Mouse (Mus musculus): Measurements from ENCODE around the gene Lim2.

The Lim2 gene

DNA sequence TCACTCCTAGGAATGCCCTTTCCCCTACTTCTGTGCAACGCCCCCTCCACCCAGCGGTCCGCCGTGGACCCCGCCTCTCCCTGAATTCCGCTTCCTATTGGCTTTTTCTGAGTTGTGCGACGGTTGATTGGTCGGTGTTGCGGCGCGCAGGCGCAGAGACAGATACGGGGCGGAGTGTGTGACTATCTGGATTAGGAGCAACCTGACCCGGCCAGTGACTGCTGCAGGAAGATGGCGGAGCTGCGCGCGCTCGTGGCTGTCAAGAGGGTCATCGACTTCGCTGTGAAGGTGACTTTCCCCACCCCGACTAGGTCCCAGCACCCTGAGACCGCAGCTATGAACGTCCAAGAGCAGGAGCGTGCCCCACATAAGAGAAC lies 16.4 kb downstream of the Lim2 start, which contains the start of the genes Etfb and Gm45233:
Gene Etfb (plus strand): TSS at position 167 of the 377 bp plus-strand sequence.
Gene Gm45233 (plus strand): TSS at position 212 of the 377 bp plus-strand sequence.
- DNase-seq (ENCODE audit: low spot score in 2 of 2): peak; percentile 86 to 95

DNA sequence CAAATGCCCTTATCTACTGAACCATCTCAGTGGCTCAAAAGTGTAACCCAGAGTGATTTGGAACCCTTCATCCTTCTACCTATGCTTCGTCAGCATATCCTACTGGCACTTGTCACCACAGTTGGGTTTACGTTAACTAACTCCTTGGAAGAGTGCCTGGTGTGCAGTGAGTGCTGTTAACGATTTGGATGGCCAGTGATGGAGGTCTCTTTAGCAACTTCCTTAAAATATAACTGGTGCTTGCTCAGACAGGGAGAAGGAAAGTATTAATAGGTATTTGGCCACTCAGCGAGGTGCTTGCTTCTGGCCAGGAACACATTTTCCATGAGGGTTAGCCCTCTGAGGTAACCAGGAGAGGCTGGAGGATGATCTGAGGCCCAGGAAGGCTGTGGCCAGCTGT lies 20.3 kb downstream of the Lim2 start:
- DNase-seq (ENCODE audit: low spot score in 2 of 2): no peak

DNA sequence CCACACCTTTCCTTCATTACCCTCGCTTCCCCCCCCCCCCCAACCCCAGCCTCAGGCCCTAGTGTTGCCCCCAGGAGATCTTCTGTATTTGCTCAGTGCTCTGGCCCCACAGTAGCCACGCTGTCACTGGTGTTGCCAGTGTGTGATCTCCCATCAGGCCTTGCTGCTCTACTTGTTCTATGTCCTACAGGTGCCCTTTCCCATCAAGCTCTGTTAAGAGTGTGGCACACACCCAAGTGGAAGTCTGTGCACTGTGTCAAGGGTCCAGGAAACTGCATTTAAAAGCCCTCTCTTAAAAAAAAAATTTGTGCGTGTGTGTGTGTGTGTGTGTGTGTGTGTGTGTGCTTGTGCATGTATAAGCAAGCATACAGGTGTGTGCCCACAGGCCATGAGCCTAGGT lies 20.8 kb downstream of the Lim2 start:
- DNase-seq (ENCODE audit: low spot score in 2 of 2): no peak

DNA sequence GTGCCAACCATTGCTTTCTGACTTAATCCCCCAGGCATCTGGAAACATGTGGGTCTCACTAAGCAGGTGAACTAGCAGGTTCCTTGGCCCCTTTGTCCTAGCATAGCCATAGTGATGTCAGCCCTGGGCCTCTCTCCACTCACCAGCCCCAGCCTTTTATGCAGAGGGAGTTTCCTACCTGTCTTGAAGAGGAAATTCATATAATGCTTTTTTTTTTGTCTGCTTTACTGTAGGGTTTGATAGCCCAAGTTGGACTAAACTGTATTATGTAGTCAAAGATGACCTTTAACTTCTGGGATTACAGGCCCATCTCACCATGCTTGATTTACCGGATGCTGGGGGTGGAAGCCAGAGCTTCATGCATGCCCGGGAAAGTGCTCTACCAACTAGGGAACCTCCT lies 22.3 kb downstream of the Lim2 start:
- no peak for DNase-seq (ENCODE audit: low spot score in 2 of 2)

DNA sequence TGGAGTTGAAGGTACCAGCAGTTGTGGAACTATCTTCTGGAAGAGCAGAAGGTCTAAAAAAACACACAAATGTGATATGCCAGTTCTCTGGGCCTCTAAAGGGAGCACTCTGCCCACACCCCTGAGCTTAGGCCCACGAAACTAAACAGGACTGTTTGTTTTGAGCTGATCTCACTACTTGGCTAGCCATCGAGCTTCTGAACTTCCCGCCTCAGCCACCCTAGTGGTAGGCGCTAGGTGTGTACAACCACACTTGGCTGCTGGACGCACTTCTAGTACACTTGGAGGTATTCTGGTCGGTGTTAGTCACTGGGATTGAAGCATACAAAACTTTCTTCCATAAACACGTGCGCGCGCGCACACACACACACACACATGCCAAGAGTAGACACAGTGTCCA lies 24.3 kb downstream of the Lim2 start:
- no peak for DNase-seq (ENCODE audit: low spot score in 2 of 2)

DNA sequence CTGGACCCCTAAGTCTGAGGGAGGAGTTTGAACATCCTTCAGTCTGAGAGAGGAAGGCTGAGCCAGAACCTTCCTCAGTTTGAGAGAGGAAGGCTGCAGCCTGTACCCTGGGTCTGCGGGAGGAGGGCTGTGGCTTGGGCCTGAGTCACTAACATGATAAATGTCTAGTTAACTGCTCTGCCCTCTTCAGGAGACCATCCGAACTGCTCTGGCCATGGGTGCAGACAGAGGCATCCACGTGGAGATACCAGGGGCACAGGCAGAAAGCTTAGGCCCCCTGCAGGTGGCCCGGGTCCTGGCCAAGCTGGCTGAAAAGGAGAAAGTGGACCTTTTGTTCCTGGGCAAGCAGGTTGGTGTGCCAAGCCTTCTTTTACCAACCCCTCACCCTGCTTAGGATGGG lies 25.1 kb downstream of the Lim2 start:
- DNase-seq (ENCODE audit: low spot score in 2 of 2): no peak

DNA sequence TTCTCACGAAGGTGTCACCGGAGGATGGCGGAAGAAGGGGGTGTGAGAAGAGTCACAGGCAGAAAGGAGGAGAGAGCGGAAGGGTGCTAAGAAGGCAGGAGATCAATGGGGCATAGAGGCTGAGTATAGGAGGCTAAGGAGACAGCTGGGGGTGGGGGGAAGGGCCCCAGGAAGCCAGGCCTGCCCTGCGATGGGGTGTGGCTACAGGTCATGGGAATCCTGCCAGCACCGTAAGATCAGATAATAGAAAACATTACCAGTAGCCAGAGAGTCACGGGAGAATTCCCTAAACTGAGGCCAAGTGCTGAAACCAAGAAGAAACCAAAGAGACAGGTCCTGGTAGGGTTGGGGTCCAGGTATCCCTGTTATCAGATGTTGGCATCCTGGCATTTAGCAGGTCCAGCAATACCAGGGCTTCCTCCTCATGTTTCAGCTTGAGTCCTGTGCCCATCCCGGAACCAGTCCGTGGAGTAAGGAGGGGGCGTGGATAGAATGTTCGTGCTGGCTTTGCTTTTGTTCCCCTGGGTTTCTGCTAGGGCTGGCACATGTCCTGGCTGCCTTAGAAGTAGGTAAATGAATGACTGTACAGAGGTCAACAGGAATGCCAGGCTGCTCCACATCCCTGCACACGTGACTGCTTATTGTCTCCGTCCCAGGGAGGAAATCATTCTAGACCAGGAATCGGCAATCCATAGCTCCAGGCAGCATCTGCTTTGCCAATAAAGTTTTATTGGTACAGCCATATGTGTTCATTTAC lies 26.3 kb downstream of the Lim2 start:
- DNase-seq (ENCODE audit: low spot score in 2 of 2): peak in 1 of 2 experiments; percentile 25

DNA sequence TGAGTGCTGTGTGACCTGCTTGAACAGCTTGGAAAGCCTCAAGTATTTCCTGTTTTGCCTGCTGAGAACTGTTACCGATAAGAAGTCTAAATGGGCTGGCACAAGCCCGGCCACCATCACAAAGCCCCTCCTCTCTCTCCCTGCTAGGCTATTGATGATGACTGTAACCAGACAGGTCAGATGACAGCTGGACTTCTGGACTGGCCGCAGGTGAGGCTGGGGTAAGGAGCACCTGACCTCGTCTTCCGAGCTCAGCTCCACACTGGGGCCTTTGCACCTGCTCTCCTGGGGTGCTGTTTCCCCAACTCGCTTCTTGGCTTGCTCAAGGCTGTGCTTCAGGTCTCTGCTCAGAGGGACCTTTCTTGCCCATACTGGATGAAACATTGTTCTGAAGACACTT lies 26.9 kb downstream of the Lim2 start:
- DNase-seq (ENCODE audit: low spot score in 2 of 2): no peak

DNA sequence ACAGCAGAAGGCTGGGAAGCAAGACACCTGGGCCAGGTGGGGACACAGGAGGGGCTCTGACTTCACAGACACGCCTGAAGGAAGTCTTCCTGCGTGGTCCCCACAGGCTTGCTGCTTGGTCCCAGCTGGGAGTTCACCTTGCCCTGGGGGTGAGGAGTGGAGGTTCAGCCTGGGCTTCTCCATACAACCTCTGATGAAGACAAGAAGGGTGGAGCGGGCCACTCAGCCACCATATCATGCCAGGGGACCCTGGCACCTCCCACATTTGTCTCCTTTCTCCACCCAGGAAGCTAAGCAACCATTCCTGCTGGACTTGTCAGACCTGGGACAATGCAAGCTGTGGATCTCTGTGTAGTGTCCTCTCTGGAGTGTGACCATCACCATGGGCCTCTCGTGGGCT lies 35.4 kb downstream of the Lim2 start, which contains the start of gene Vsig10l:
Gene Vsig10l (plus strand): TSS at position 301 of the 400 bp plus-strand sequence.
- no peak for DNase-seq (ENCODE audit: low spot score in 2 of 2)

DNA sequence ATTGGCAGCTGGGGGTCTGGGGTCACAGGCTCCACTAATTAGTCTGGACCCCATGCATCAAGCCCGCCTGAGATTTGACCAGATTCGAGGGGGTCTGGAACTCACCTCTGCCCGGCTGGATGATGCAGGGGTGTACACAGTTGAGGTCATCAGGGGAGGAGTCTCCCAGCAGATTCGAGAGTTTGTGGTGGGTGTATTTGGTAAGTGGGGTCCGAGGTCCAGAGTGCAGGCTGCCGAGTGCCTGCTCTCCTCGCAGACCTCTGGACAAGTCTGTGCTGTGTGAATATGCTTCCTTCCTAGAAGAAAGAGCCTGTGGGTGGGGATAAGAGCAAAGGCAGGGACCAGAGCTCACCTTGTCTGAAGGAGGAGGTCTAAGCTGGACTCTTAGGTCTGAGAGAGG lies 36.5 kb downstream of the Lim2 start:
- DNase-seq (ENCODE audit: low spot score in 2 of 2): no peak

DNA sequence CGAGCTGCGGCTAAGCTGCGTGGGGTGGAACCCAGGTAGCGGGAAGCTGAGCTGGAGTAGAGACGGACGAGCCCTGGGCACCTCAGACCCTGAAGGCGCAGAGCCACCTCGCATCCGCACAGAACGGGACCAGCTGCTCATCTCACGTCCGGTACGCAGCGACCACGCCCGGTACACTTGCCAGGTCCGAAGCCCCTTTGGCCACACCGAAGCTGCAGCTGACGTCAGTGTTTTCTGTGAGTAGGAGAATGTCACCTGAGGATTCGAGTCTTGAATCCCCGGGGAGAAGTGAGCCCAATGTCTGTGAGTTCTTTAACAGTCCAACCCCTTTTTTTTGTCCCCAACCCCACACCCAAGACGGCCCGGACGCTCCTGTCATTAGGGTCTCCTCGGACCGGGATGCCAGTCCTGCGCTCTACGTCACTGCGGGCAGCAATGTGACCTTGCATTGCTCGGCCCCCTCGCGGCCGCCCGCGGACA lies 37.4 kb downstream of the Lim2 start:
- DNase-seq (ENCODE audit: low spot score in 2 of 2): no peak

DNA sequence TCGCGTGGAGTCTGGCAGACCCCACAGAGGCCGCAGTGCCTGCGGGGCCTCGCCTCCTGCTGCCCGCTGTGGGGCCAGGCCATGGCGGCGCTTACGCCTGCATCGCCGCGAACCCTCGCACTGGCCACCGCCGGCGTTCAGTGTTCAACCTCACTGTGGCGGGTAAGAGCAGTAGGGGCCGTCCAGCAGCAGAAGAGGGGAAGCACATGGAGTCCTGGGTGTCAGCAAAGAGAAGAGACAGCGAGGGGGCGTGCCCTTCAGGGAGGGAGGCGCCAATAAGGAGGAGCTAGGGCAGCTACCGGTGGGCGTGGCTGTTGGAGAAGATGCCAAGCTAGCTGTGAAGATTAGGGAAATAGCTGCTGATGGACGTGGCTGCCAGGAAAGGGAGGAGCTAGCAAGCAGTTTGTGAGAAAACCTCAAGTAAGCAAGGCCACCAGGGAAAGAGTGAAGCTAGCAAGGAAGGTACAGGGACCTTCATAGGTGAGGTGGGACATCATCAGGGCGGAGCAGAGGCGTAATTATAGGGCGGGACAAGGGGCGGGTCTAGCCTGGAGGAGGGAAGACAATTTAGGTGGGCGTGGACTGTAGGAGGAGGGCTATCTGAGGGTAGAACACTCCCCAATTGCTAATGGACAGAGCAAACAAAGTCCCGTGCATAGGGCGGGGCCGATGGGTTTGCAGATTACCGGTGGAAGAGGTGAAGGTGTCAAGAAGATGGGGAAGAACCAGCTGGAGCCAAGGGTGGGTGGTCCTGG lies 38.1 kb downstream of the Lim2 start:
- DNase-seq (ENCODE audit: low spot score in 2 of 2): peak; percentile 79 to 89

DNA sequence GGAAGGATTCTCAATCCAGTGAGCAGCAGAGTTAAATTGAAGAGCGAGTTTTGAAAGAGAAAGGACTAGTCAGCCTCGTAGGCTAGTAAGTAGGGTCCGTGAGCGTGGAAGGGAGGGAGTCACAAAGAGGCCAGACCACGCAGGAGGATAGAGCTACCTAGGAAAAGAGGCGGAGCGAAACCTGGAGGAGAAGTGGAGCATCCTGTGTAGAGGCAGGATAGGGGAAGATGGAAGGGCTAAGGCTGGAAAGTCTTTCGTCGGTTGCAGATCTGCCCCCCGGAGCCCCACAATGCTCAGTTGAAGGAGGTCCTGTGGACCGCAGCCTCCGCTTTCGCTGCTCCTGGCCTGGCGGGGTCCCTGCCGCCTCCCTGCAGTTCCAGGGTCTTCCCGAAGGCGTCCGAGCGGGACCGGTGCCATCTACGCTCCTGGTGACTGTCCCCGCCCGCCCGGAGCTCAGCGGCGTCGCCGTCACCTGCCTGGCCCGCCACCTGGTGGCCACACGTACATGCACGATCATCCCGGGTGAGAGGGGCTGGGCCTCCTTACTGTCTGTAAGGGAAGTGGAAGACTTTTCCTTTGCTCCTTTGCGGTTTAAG lies 38.7 kb downstream of the Lim2 start:
- peak; percentile 63 to 84 for DNase-seq (ENCODE audit: low spot score in 2 of 2)

DNA sequence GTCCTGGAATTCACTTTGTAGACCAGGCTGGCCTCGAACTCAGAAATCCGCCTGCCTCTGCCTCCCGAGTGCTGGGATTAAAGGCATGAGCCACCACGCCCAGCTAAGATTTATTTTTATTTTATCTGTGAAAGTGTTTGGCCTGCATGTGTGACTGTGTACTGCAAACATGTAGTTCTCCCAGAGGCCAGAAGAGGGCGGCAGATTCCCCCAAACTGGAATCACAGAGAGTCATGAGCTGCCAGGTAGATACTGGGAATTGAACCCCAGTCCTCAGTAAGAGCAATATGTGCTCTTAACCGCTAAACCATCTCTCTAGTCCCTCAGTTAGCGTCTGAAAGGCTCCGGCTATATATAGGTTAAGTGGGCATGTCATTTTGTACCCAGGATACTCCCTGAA lies 42.9 kb downstream of the Lim2 start:
- DNase-seq (ENCODE audit: low spot score in 2 of 2): no peak

DNA sequence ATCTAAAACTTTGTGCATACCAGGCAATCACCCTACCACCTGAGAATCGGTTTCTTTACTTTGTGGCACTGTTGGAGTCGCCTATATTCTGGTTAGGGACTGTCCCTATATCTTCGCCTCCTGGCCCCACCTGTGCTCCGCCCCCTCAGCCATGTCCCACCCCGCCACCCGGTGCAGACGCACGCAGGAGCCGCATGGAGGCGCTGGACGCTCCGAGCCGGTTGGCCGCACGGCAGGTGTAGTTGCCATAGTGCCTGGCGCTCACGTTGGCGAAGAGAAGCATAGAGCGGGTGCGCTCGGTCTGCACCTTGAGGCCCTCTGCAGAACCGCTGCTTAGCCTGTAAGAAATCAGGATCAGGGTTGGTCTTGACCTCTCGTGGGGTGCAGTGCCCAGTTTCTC lies 48.2 kb downstream of the Lim2 start:
- DNase-seq (ENCODE audit: low spot score in 2 of 2): no peak

DNA sequence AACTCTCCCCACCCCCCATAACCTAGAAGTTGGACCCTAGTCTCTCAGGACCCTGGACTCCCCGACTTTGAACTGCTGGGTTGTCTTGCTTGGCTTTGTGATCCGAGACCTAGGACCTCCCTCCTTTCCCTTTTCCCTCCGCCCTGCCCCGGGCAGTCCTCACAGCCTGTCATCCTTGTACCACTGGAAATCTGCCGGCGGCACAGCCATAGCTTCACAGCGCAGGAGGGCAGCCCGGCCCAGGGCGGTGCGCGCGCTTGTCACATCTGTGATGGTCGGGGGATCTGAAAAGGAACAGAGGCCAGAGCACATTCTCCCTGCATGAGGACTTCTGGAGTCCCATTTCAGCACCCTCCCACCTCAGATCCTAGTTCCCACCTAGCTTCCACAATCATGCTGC lies 48.9 kb downstream of the Lim2 start:
- DNase-seq (ENCODE audit: low spot score in 2 of 2): no peak

DNA sequence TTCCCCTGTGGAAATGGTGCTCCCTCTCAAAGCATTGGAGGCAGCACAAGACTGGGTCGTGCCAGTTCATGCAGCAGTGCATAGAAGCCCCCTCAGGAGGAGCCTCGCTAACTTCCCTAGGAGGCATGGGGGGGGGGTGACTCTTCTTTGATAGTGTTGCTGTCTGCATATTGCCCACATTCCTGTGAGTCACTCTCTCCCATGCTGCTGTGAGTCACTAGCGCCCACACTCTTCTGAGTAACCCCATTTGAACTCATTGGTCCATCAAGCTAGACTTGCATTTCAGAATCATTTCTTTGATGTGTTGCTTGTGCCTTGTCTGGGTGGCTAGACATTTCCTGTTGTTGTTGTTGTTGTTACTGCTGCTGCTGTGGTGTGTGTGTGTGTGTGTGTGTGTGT lies 53.7 kb downstream of the Lim2 start:
- DNase-seq (ENCODE audit: low spot score in 2 of 2): no peak

DNA sequence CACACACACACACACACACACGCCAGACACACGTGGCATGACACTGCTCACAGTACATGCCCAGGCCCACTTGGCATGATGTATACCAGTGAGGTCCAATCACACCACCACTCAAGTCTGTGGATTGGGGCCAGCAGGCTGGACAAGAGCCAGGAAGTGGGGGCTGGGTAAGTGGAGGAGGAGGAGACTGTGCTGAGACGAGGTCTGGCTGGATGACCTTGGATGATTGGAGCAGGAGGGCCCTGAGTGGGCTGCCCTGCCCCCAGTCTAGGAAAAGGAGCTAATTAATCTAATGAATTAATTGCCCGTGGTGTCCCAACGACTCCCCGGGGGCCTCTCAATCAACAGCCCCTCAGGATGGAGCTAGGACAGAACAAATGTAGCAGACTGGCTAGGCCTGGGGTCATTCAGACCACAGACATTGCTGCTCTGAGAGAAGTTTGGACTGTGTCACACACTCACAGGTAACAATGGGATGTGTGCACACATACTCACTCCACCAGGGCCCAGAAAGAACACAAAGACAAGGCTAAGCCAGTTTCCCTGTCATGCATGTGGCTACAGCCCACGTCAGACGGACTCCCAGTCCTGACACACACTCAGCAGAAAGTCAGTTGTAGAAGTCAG lies 54.7 kb downstream of the Lim2 start:
- DNase-seq (ENCODE audit: low spot score in 2 of 2): no peak

DNA sequence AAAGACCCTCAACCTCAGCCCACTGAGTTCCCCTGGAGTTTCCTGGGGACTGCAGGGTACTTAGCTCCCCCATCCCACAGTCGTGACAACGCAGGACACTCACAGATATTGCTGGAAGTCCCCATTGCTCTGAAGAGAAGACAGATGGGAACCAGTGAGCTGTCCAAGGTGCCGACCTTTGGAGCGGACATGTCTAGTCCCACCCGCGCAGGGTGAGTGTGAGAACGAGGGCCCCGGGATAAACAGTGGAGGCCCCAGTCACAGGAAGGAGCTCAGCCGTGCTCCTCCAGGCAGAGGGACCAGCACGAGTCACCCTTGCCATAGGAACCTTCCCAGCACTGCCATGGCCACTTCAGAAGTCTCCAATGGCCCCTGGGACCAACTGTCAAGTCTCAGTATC lies 55.8 kb downstream of the Lim2 start:
- DNase-seq (ENCODE audit: low spot score in 2 of 2): no peak
